Mouse (Mus musculus): ENCODE data around the gene Rfx3.

GRCm38 (mm10) chr19:27848946-27849345, 162.0 kb downstream of the Rfx3 start:
- TF ChIP-seq CTCF (IDR thresholded peaks at IDR 0.05; ENCODE audit: extremely low read depth, insufficient read depth, insufficient read length, insufficient replicate concordance) (no peak), POLR2A (IDR thresholded peaks at IDR 0.05; ENCODE audit: low read depth, low read length) (no peak)

Measured in spleen, adult 2 months (tissue).